Mouse (Mus musculus) testis, postnatal 10 days (tissue): ENCODE results near the gene Inhba.

Experiments used
- DNase-seq: peaks from one replicate; pipeline ENCODE4 v3.0.0; 2021; ENCODE audit warnings: low spot score

The Inhba gene

GRCm38 (mm10) chr13:16023070-16024039 is 11.7 kb downstream of the Inhba start:
- DNase-seq: no peak

DNA sequence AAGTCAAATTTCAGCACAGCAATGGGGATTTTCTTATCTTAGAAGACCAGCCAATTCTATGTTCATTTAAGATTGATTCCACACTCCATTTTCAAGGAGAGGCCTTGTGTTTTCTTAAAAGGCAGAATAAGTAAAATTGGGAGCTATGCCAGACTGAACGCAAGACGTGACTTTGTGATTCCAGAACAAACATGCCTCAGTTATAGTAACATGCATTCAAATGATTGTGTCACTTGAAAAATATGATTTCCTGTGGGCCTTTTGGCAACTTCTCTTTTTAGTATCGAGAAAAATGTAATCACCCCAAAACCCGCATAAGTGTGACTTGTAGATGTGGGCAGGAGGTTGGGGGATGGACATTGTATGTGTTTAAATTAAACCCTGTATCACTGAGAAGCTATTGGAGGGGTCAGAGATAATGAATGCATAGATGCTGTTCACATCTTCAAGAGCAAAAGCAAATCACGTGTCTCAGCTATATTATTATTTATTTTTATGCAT is 19.0 kb downstream of the Inhba start:
- DNase-seq: no peak

- no peak for DNase-seq
These were observed 20.8 kb downstream of the Inhba start for GRCm38 (mm10) chr13:16032425-16032824.

GRCm38 (mm10) chr13:16032935-16033592 is 21.4 kb downstream of the Inhba start:
- no peak for DNase-seq

DNA sequence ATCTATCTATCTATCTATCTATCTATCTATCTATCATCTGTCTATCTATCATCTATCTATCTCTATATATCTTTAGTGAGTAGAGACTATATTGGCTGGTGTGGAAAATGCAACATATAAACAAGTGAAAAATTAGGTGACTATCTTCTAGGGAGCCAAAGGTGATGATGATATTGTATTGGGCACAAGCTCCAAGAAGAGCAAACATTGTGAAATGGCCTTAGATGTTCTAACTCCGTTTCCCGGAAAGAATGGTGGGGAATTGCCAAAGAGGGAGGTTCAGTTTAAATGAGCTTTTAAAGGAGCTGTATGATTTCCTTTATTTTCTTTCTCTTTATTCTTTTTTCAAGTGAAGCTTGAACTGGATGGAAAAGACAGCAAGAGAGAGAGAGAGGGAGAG is 57.4 kb downstream of the Inhba start:
- DNase-seq: no peak

DNA sequence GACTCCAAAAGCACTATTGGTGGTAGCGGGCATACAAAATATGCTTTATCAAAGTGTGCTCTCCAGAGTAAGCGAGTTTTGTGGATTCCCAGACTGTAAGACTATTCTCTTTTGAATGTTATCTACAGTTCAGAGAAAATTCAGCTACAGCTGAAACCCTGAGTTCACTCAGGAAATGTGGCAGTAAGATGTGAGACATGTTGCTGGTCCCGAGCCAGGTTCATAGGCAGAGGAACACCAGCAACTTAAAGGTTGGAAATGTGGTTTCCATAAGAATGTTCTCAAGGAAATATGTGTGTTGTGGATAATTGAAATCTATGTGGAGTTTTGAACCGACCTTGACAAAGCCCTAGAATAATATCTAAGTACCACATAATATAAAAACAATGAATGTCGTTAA is 65.6 kb downstream of the Inhba start:
- DNase-seq: no peak

GRCm38 (mm10) chr13:16078216-16078731 is 66.6 kb downstream of the Inhba start:
- DNase-seq: no peak

GRCm38 (mm10) chr13:16080205-16080604 is 68.6 kb downstream of the Inhba start:
- DNase-seq: no peak
